Mouse (Mus musculus): Measurements from ENCODE around the gene Gm17651. TPM values are rescaled to one million over a fixed set of nuclear protein-coding genes. Genes with fewer than 3 reads are reported as not detected.

Gm17651 gene
- polyA plus RNA-seq, 1 experiment from 2014 or later, result not detected

DNA sequence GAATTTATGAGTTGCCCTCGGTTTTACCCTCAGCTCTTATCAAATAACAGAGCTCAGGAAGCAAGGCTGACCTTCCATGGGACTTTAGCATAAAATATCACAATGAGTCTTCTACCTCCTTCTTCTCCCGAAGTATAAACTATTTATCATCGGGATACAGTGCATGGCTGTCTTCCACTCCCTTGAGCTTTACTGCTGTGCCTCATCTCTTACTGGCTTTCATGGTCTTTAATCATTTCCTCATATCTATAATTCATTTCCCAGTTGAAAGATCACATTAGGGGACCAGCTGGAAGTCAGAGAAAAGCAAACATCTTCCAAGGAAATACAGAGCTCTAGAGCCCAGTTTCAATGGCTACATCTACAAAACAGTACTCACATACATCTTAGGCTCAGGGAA is 25.5 kb downstream of the Gm17651 start:
- ATAC-seq (ENCODE audit: low FRiP score), result no peak
- H3K4me3 ChIP-seq (ENCODE audit: low read depth, low read length), result no peak overlapping the region
- no peaks in the 10 kb centered on the region for H3K4me1 ChIP-seq (ENCODE audit: control insufficient read depth, insufficient read depth, low read length)
- H3K9me3 ChIP-seq (ENCODE audit: control insufficient read depth, low read length), result no peaks in the 10 kb centered on the region
- H3K9ac ChIP-seq (ENCODE audit: low read length), result no peak overlapping the region
- no peak overlapping the region for H3K27ac ChIP-seq (ENCODE audit: low read depth, low read length)
- no peak overlapping the region for H3K4me2 ChIP-seq
- DNase-seq (ENCODE audit: low spot score, missing footprints), result no peak
- H3K36me3 ChIP-seq (ENCODE audit: control insufficient read depth, insufficient read depth, low read length), result no peaks in the 10 kb centered on the region
- WGBS, result 84% methylated on average over 3 of the region's 3 CpGs
- no peaks in the 10 kb centered on the region for H3K27me3 ChIP-seq (ENCODE audit: control insufficient read depth, insufficient read depth, low read length)

DNA sequence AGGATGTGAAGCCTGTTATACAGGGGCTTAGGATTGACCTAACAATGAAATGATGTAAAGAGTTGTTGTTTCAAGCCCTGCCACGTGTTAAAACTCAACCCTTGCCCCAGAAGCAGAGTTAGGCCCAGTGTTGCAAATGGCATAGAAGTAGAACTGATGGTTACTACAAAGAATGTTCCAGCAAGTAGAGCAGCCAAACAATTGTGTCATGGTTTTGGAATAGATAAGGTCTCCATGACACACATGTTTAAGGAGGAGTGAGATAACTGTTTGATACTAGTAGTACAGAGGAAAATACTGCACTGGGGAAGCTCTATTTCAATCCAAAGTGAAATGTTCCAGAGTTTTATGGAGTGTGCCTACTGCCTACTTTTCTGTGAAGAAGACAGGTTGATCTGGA is 26.0 kb downstream of the Gm17651 start:
- no peak overlapping the region for H3K4me3 ChIP-seq (ENCODE audit: low read depth, low read length)
- no peak overlapping the region for H3K27ac ChIP-seq (ENCODE audit: low read depth, low read length)
- H3K27me3 ChIP-seq (ENCODE audit: control insufficient read depth, insufficient read depth, low read length), result no peaks in the 10 kb centered on the region
- no peaks in the 10 kb centered on the region for H3K4me1 ChIP-seq (ENCODE audit: control insufficient read depth, insufficient read depth, low read length)
- DNase-seq (ENCODE audit: low spot score, missing footprints) (no peak), ATAC-seq (ENCODE audit: low FRiP score) (no peak)
- H3K9me3 ChIP-seq (ENCODE audit: control insufficient read depth, low read length), result no peaks in the 10 kb centered on the region
- no peaks in the 10 kb centered on the region for H3K36me3 ChIP-seq (ENCODE audit: control insufficient read depth, insufficient read depth, low read length)
- no peak overlapping the region for H3K9ac ChIP-seq (ENCODE audit: low read length)
- H3K4me2 ChIP-seq, result no peak overlapping the region
- 38% methylated on average over 1 of the region's 1 CpGs for WGBS

DNA sequence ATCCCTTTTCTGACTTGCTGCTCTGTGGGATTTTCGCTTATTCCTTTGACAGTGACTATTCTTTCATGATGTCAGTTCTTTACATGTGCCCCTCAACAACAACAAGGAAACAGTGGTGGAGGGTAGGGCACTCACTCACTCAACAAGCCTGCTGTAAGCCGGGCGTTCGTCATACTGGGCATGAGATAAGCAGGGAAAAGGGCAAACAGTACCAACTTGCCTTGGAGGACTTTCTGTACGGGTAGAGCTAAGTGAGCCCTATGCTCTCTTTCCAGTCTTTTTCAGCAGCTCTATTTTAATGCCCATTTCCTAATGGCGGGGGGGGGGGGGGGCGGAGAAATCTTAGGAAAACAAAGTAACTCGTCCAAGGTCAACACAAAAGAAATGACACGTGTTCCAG is 32.5 kb downstream of the Gm17651 start:
- 93% methylated on average over 9 of the region's 9 CpGs for WGBS
- H3K9me3 ChIP-seq (ENCODE audit: control insufficient read depth, low read length), result no peaks in the 10 kb centered on the region
- H3K9ac ChIP-seq (ENCODE audit: low read length), result no peak overlapping the region
- H3K27me3 ChIP-seq (ENCODE audit: control insufficient read depth, insufficient read depth, low read length), result no peaks in the 10 kb centered on the region
- H3K36me3 ChIP-seq (ENCODE audit: control insufficient read depth, insufficient read depth, low read length), result no peaks in the 10 kb centered on the region
- DNase-seq (ENCODE audit: low spot score, missing footprints) (no peak), ATAC-seq (ENCODE audit: low FRiP score) (no peak)
- H3K27ac ChIP-seq (ENCODE audit: low read depth, low read length), result no peak overlapping the region
- H3K4me1 ChIP-seq (ENCODE audit: control insufficient read depth, insufficient read depth, low read length), result no peaks in the 10 kb centered on the region
- no peak overlapping the region for H3K4me2 ChIP-seq
- H3K4me3 ChIP-seq (ENCODE audit: low read depth, low read length), result no peak overlapping the region

DNA sequence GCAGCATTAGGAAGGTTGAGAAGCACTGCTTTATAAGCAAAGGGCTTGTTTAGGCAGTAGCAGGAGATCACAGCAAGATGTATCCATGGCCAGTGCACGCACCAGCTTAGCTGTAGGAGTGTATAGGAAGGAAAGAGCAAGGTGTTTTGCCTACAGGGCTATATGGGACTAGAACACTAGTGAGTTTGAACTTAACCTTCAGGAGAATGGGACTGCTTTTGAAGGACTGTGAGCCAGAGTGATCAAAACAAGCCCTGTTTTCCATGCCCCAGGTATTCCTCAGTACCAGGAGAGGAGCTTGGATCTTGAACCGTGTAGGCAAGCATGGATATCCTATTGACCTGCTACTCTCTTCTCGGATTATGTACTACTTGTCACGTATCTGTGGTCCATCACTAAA is 33.1 kb downstream of the Gm17651 start:
- H3K27me3 ChIP-seq (ENCODE audit: control insufficient read depth, insufficient read depth, low read length), result no peaks in the 10 kb centered on the region
- H3K4me2 ChIP-seq, result no peak overlapping the region
- no peaks in the 10 kb centered on the region for H3K4me1 ChIP-seq (ENCODE audit: control insufficient read depth, insufficient read depth, low read length)
- no peak overlapping the region for H3K4me3 ChIP-seq (ENCODE audit: low read depth, low read length)
- H3K36me3 ChIP-seq (ENCODE audit: control insufficient read depth, insufficient read depth, low read length), result no peaks in the 10 kb centered on the region
- ATAC-seq (ENCODE audit: low FRiP score) (no peak), DNase-seq (ENCODE audit: low spot score, missing footprints) (no peak)
- WGBS, result 87% methylated on average over 4 of the region's 4 CpGs
- H3K9me3 ChIP-seq (ENCODE audit: control insufficient read depth, low read length), result no peaks in the 10 kb centered on the region
- no peak overlapping the region for H3K27ac ChIP-seq (ENCODE audit: low read depth, low read length)
- no peak overlapping the region for H3K9ac ChIP-seq (ENCODE audit: low read length)

DNA sequence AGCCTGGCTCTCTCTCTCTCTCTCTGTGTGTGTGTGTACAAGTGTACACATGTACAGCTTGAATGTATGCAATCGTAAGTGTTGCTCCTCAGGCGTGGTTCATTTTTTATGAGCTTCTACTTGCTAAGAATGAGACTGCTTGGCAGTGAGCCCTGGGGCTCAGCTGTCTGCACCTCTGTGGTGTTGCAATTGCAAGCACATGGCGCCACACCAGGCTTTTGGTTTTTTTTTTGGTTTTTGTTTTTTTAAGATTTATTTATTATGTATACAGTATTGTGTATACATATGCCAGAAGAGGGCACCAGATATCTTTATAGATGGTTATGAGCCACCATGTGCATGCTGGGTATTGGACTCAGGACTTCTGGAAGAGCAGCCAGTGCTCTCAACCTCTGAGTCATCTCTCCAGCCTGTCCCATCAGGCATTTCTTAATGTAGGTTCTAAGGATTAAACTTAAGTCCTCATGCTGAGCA is 40.2 kb downstream of the Gm17651 start:
- Histone ChIP-seq H3K36me3 (ENCODE audit: control insufficient read depth, insufficient read depth, low read length) (no peaks in the 10 kb centered on the region), H3K4me2 (no peak overlapping the region), H3K4me1 (ENCODE audit: control insufficient read depth, insufficient read depth, low read length) (no peaks in the 10 kb centered on the region), H3K9ac (ENCODE audit: low read length) (no peak overlapping the region), H3K9me3 (ENCODE audit: control insufficient read depth, low read length) (no peaks in the 10 kb centered on the region), H3K27me3 (ENCODE audit: control insufficient read depth, insufficient read depth, low read length) (no peaks in the 10 kb centered on the region), H3K4me3 (ENCODE audit: low read depth, low read length) (no peak overlapping the region), H3K27ac (ENCODE audit: low read depth, low read length) (no peak overlapping the region)
- WGBS, result 87% methylated on average over 3 of the region's 3 CpGs
- DNase-seq (ENCODE audit: low spot score, missing footprints) (no peak), ATAC-seq (ENCODE audit: low FRiP score) (no peak)

DNA sequence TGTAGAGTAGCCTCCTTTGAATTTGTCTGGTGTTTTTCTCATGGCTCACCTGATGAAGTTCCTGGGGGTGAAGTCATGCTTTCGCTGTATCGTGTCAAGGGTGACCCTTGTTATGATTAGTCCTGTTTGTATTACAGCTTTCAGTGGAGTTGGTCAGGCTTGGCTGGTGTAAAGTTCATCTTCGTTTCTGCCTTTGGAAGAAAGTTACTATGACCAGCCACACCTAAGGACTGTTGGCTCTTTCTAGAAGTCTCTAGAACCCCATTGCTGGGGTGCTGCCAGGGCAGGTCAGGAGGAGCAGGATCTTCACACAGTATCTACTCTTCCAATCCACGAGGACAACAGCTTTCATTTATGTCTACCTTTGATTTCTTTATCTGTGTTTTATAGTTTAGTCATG is 41.0 kb downstream of the Gm17651 start:
- no peak overlapping the region for H3K4me2 ChIP-seq
- H3K36me3 ChIP-seq (ENCODE audit: control insufficient read depth, insufficient read depth, low read length), result no peaks in the 10 kb centered on the region
- H3K27ac ChIP-seq (ENCODE audit: low read depth, low read length), result no peak overlapping the region
- DNase-seq (ENCODE audit: low spot score, missing footprints) (no peak), ATAC-seq (ENCODE audit: low FRiP score) (no peak)
- H3K9me3 ChIP-seq (ENCODE audit: control insufficient read depth, low read length), result no peaks in the 10 kb centered on the region
- H3K27me3 ChIP-seq (ENCODE audit: control insufficient read depth, insufficient read depth, low read length), result no peaks in the 10 kb centered on the region
- WGBS, result 81% methylated on average over 4 of the region's 4 CpGs
- no peaks in the 10 kb centered on the region for H3K4me1 ChIP-seq (ENCODE audit: control insufficient read depth, insufficient read depth, low read length)
- no peak overlapping the region for H3K4me3 ChIP-seq (ENCODE audit: low read depth, low read length)
- H3K9ac ChIP-seq (ENCODE audit: low read length), result no peak overlapping the region

DNA sequence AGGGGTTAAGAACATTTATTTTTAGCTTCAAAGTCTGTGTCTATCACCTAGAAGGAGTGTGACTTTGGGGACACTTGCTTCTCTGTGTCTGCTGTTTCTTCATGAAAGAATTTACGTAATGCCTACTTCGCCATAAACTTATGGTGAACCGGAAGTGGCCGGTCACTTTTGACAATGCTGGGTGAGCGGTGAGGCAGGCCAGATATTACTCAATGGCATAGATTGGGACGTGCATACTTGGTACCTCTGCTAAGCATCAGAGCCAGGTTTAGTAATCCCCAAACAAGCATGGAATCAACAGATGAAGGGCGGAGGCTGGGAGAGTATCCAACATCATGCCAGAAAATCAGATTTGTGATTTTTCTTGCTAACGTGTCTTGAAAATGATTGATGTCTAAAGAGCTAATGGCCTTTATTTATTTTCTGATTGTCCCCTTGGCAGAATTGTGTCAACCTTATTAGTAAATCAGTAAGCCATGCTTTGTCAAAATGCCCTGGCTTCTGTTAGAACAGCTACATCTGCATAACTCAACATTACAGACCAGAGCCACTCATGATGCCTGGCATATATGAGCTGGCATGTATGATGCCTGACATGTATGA is 43.1 kb downstream of the Gm17651 start:
- H3K27me3 ChIP-seq (ENCODE audit: control insufficient read depth, insufficient read depth, low read length), result no peaks in the 10 kb centered on the region; the same call in 1 of the 2 replicates
- H3K4me1 ChIP-seq (ENCODE audit: control insufficient read depth, insufficient read depth, low read length), result no peaks in the 10 kb centered on the region
- no peak overlapping the region for H3K27ac ChIP-seq (ENCODE audit: low read depth, low read length)
- ATAC-seq (ENCODE audit: low FRiP score) (no peak), DNase-seq (ENCODE audit: low spot score, missing footprints) (no peak)
- no peak overlapping the region for H3K9ac ChIP-seq (ENCODE audit: low read length)
- H3K9me3 ChIP-seq (ENCODE audit: control insufficient read depth, low read length), result no peaks in the 10 kb centered on the region
- H3K4me3 ChIP-seq (ENCODE audit: low read depth, low read length), result no peak overlapping the region
- no peaks in the 10 kb centered on the region for H3K36me3 ChIP-seq (ENCODE audit: control insufficient read depth, insufficient read depth, low read length)
- WGBS, result 90% methylated on average over 8 of the region's 8 CpGs
- no peak overlapping the region for H3K4me2 ChIP-seq

DNA sequence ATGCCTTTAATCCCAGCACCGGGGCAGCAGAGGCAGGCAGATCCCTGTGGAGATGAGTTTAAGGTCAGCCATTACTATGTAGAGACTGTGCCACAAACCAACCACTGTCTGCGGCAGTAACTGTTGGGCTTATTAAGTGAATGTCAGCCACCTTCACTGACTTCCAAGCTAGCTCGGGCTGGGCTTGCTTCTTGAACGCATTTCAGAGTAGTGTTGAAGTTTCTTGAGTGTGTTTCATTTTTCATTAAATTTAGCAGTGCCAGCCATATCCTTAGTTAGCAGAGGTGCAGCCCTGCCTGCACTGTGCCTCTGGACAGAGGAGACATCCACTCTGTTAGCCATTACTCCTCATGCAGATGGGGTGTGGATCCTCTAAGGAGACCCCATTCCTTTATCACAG is 43.7 kb downstream of the Gm17651 start:
- 95% methylated on average over 4 of the region's 4 CpGs for WGBS
- Histone ChIP-seq H3K4me1 (ENCODE audit: control insufficient read depth, insufficient read depth, low read length) (no peaks in the 10 kb centered on the region), H3K9me3 (ENCODE audit: control insufficient read depth, low read length) (no peaks in the 10 kb centered on the region), H3K27me3 (ENCODE audit: control insufficient read depth, insufficient read depth, low read length) (no peaks in the 10 kb centered on the region; the same call in 1 of the 2 replicates), H3K9ac (ENCODE audit: low read length) (no peak overlapping the region), H3K36me3 (ENCODE audit: control insufficient read depth, insufficient read depth, low read length) (no peaks in the 10 kb centered on the region), H3K4me2 (no peak overlapping the region), H3K27ac (ENCODE audit: low read depth, low read length) (no peak overlapping the region), H3K4me3 (ENCODE audit: low read depth, low read length) (no peak overlapping the region)
- ATAC-seq (ENCODE audit: low FRiP score) (no peak), DNase-seq (ENCODE audit: low spot score, missing footprints) (no peak)

DNA sequence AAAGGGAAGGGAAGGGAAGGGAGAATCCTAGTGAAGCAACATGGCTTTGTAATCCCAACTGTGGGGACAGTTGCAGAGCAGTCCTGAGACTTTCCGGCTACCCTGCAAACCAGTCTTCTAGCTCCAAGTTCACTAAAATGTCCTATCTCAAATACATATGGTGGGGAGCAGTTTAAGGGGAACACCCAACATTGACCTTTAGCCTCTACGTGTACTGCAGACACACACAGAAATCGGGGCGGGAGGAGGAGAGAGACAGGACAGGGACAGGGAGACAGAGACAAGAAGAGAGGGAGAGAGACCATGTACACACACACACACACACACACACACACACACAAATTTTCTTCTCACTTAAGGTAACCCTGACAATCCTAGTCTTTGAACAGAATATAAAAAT is 44.6 kb downstream of the Gm17651 start:
- Histone ChIP-seq H3K27ac (ENCODE audit: low read depth, low read length) (no peak overlapping the region), H3K9me3 (ENCODE audit: control insufficient read depth, low read length) (no peaks in the 10 kb centered on the region), H3K27me3 (ENCODE audit: control insufficient read depth, insufficient read depth, low read length) (no peaks in the 10 kb centered on the region; the same call in 1 of the 2 replicates), H3K4me3 (ENCODE audit: low read depth, low read length) (no peak overlapping the region), H3K9ac (ENCODE audit: low read length) (no peak overlapping the region), H3K36me3 (ENCODE audit: control insufficient read depth, insufficient read depth, low read length) (no peaks in the 10 kb centered on the region), H3K4me2 (no peak overlapping the region), H3K4me1 (ENCODE audit: control insufficient read depth, insufficient read depth, low read length) (no peaks in the 10 kb centered on the region)
- 87% methylated on average over 4 of the region's 4 CpGs for WGBS
- ATAC-seq (ENCODE audit: low FRiP score) (no peak), DNase-seq (ENCODE audit: low spot score, missing footprints) (no peak)
